Mouse (Mus musculus) olfactory bulb, adult 2 months (tissue): ENCODE results near the gene Cdh13.

Experiments used
- CTCF ChIP-seq: fragments of 200-500 bp; IDR thresholded peaks from 2 replicates; pipeline ENCODE4 v1.5.1; 2012; ENCODE audit warnings: low read depth, mild to moderate bottlenecking, low read length, moderate library complexity; ENCODE audit not compliant: insufficient read depth
- POLR2A ChIP-seq: fragments of 200-500 bp; IDR thresholded peaks from 2 replicates; pipeline ENCODE4 v1.6.1; 2012; ENCODE audit warnings: mild to moderate bottlenecking, low read depth, low read length, moderate library complexity; ENCODE audit not compliant: insufficient read depth

GRCm38 (mm10) chr8:119085022-119085421 lies 801.5 kb downstream of the Cdh13 start:
- no peak for TF ChIP-seq CTCF
- TF ChIP-seq POLR2A, result no peak
